Mouse (Mus musculus): ENCODE data around the gene Grk3.

Gene Grk3

GRCm38 (mm10) chr5:113008496-113008895 is 7.1 kb downstream of the Grk3 start:
- DNase-seq, result no peak

GRCm38 (mm10) chr5:113006997-113007396 is 8.6 kb downstream of the Grk3 start:
- DNase-seq, result no peak

- DNase-seq, result no peak
These were observed 9.6 kb downstream of the Grk3 start for GRCm38 (mm10) chr5:113005941-113006391.

- DNase-seq, result no peak
These were observed 12.7 kb downstream of the Grk3 start for GRCm38 (mm10) chr5:113002821-113003380.

- DNase-seq, result no peak
These were observed 16.4 kb downstream of the Grk3 start for GRCm38 (mm10) chr5:112999227-112999626.

GRCm38 (mm10) chr5:112997516-112998186 is 17.9 kb downstream of the Grk3 start:
- no peak for DNase-seq

- no peak for DNase-seq
These were observed 24.3 kb downstream of the Grk3 start for GRCm38 (mm10) chr5:112991245-112991644.

GRCm38 (mm10) chr5:112981931-112982330 is 33.7 kb downstream of the Grk3 start:
- no peak for DNase-seq

GRCm38 (mm10) chr5:112979710-112980109 is 35.9 kb downstream of the Grk3 start:
- no peak for DNase-seq

GRCm38 (mm10) chr5:112979195-112979594 is 36.4 kb downstream of the Grk3 start:
- no peak for DNase-seq

GRCm38 (mm10) chr5:112977089-112977488 is 38.5 kb downstream of the Grk3 start:
- no peak for DNase-seq

GRCm38 (mm10) chr5:112973596-112973995 is 42.0 kb downstream of the Grk3 start:
- DNase-seq, result no peak

- DNase-seq, result no peak
These were observed 43.3 kb downstream of the Grk3 start for GRCm38 (mm10) chr5:112972297-112972696.

- no peak for DNase-seq
These were observed 52.1 kb downstream of the Grk3 start for GRCm38 (mm10) chr5:112963495-112963894.

GRCm38 (mm10) chr5:112962166-112962565 is 53.4 kb downstream of the Grk3 start:
- DNase-seq, result no peak

GRCm38 (mm10) chr5:112960911-112961310 is 54.7 kb downstream of the Grk3 start:
- no peak for DNase-seq

GRCm38 (mm10) chr5:112958293-112958692 is 57.3 kb downstream of the Grk3 start:
- no peak for DNase-seq

GRCm38 (mm10) chr5:112956841-112957240 is 58.8 kb downstream of the Grk3 start:
- no peak for DNase-seq

GRCm38 (mm10) chr5:112956368-112956767 is 59.2 kb downstream of the Grk3 start:
- DNase-seq, result no peak

GRCm38 (mm10) chr5:112950847-112951246 is 64.7 kb downstream of the Grk3 start:
- no peak for DNase-seq

- no peak for DNase-seq
These were observed 69.7 kb downstream of the Grk3 start for GRCm38 (mm10) chr5:112945925-112946324.

GRCm38 (mm10) chr5:112942244-112942643 is 73.3 kb downstream of the Grk3 start:
- no peak for DNase-seq

- no peak for DNase-seq
These were observed 74.6 kb downstream of the Grk3 start for GRCm38 (mm10) chr5:112941001-112941400.

- no peak for DNase-seq
These were observed 79.0 kb downstream of the Grk3 start for GRCm38 (mm10) chr5:112936632-112937031.

GRCm38 (mm10) chr5:112935436-112935835 is 80.2 kb downstream of the Grk3 start:
- DNase-seq, result no peak

Measured in right cerebral cortex, postnatal 4 days (tissue).